Comparison of ENCODE assay signal across 20 mouse cellular contexts in the genomic region with DNA sequence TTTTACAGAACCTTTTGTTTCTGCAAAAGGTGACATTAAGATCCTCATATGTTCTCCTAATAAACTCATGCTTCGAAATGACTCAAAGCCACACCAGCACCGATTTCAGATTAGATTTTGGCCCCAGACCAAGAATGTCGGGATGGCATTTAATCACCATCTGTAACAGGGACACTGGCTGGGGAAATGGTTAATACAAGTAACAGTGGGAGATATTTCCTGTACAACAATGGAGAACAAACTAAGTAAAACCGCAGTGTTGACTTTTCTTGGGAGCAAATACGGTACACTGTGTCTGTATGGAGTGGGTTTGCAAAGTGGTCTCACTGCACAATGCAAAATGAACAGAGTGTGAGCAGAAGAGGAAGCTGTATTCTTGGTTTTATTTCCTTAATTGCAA.
DNase-seq lines count a peak whose midpoint lies in the region; ATAC-seq and TF ChIP-seq lines count a peak whose summit lies in the region.
"Had no signal": no experiment of that assay in that cellular context is flagged by ENCODE, and none has a peak within 500 bp of the region (broad histone marks: within the 10 kb centered on the region; RNA-seq: fewer than 3 reads in every experiment).

No protein-coding gene starts in this region.

- no peak overlapping the region for H3K9ac ChIP-seq in forebrain, embryonic 14.5 days (ENCODE audit: low read length)
- H3K9ac ChIP-seq in forebrain, embryonic 12.5 days = no peak overlapping the region
- H3K9ac ChIP-seq in lung, embryonic 15.5 days = no peak overlapping the region
- H3K9ac ChIP-seq: hindbrain, embryonic 14.5 days; limb, embryonic 13.5 days; liver, embryonic 12.5 days; midbrain, embryonic 15.5 days had no signal

- H3K4me3 ChIP-seq in forebrain, embryonic 14.5 days (ENCODE audit: low read depth, low read length) = no peak overlapping the region
- H3K4me3 ChIP-seq in forebrain, embryonic 12.5 days (replicated peaks) = no peak overlapping the region
- no peak overlapping the region for H3K4me3 ChIP-seq in lung, embryonic 15.5 days
- no peak overlapping the region for H3K4me3 ChIP-seq in thymus, adult 2 months (ENCODE audit: control insufficient read depth, insufficient read depth, low read length)
- H3K4me3 ChIP-seq: limb, embryonic 13.5 days; liver, embryonic 12.5 days; midbrain, embryonic 15.5 days had no signal

- peaks cover 3% of the 10 kb centered on the region; the same call in 1 of the 2 replicates for H3K4me1 ChIP-seq in forebrain, embryonic 14.5 days (ENCODE audit: control insufficient read depth, insufficient read depth, low read length)
- H3K4me1 ChIP-seq in forebrain, embryonic 12.5 days = no peaks in the 10 kb centered on the region
- H3K4me1 ChIP-seq in lung, embryonic 15.5 days = peaks cover 11% of the 10 kb centered on the region
- H3K4me1 ChIP-seq in thymus, adult 2 months (replicated peaks; ENCODE audit: control insufficient read depth, insufficient read depth, low read length) = no peaks in the 10 kb centered on the region
- H3K4me1 ChIP-seq: limb, embryonic 13.5 days; liver, embryonic 12.5 days; midbrain, embryonic 15.5 days had no signal

- no peak overlapping the region for H3K27ac ChIP-seq in forebrain, embryonic 14.5 days (ENCODE audit: low read depth, low read length)
- H3K27ac ChIP-seq in forebrain, embryonic 12.5 days = no peak overlapping the region
- H3K27ac ChIP-seq in lung, embryonic 15.5 days = no peak overlapping the region
- no peak overlapping the region for H3K27ac ChIP-seq in thymus, adult 2 months (ENCODE audit: control insufficient read depth, insufficient read depth, low read length)
- H3K27ac ChIP-seq: hindbrain, embryonic 14.5 days; kidney, postnatal 0 days; limb, embryonic 13.5 days; liver, embryonic 12.5 days; midbrain, embryonic 15.5 days had no signal

- no peak overlapping the region for H3K4me2 ChIP-seq in forebrain, embryonic 14.5 days (ENCODE audit: low read length)
- no peak overlapping the region for H3K4me2 ChIP-seq in forebrain, embryonic 12.5 days
- H3K4me2 ChIP-seq in lung, embryonic 15.5 days = 0 out of 2 replicates have a peak overlapping the region, but pooled peaks have one; percentile 13
- H3K4me2 ChIP-seq: hindbrain, embryonic 14.5 days; limb, embryonic 13.5 days; liver, embryonic 12.5 days; midbrain, embryonic 15.5 days had no signal

- peaks cover 14% of the 10 kb centered on the region for H3K36me3 ChIP-seq in forebrain, embryonic 14.5 days (ENCODE audit: control insufficient read depth, insufficient read depth, low read length)
- H3K36me3 ChIP-seq in forebrain, embryonic 12.5 days (replicated peaks) = no peaks in the 10 kb centered on the region; the same call in 1 of the 2 replicates
- H3K36me3 ChIP-seq in lung, embryonic 15.5 days = no peaks in the 10 kb centered on the region
- H3K36me3 ChIP-seq in thymus, adult 2 months (ENCODE audit: control insufficient read depth, insufficient read depth, low read length) = no peaks in the 10 kb centered on the region
- H3K36me3 ChIP-seq: limb, embryonic 13.5 days; liver, embryonic 12.5 days; midbrain, embryonic 15.5 days had no signal

- peak; percentile 33 for DNase-seq in forebrain, embryonic 14.5 days (ENCODE audit: low spot score)
- no peak for DNase-seq in lung, postnatal 10 days
- peak; percentile 10 to 23 for DNase-seq in urinary bladder, postnatal 36 days (ENCODE audit: low spot score in 2 of 2)
- DNase-seq in urinary bladder, postnatal 25 days (ENCODE audit: low spot score) = no peak
- no peak for DNase-seq in thymus, postnatal 0 days (ENCODE audit: low spot score)
- DNase-seq in thymus, adult 2 months = no peak
- DNase-seq: adrenal gland, postnatal 36 days; cerebellum, adult 11 months; heart, postnatal 4 days; kidney, adult 2 months; lung, adult 2 months had no signal

- WGBS in forebrain, embryonic 14.5 days = 66% methylated on average over 5 of the region's 5 CpGs
- 83% methylated on average over 5 of the region's 5 CpGs for WGBS in forebrain, embryonic 12.5 days
- 14% methylated on average over 5 of the region's 5 CpGs for WGBS in lung, embryonic 15.5 days
- WGBS in thymus, adult 2 months = 15% methylated on average over 5 of the region's 5 CpGs

- TF ChIP-seq CTCF in thymus, adult 2 months (IDR thresholded peaks at IDR 0.05; ENCODE audit: borderline replicate concordance, control insufficient read depth, extremely low read depth, insufficient read depth, low read length, poor library complexity) = no peak

- no peak for TF ChIP-seq POLR2A in thymus, adult 2 months (IDR thresholded peaks at IDR 0.05; ENCODE audit: control insufficient read depth, extremely low read depth, insufficient read depth, low read length, poor library complexity)

- no peak for ATAC-seq in forebrain, embryonic 14.5 days
- ATAC-seq in forebrain, embryonic 12.5 days (ENCODE audit: low FRiP score) = no peak
- no peak for ATAC-seq in lung, embryonic 15.5 days (ENCODE audit: borderline replicate concordance, extremely low read depth, low FRiP score, low TSS enrichment)
- ATAC-seq: inflammation-experienced regulatory T-cells, adult 6 months; liver, embryonic 12.5 days; midbrain, embryonic 15.5 days; Patski had no signal

- H3K27me3 ChIP-seq in forebrain, embryonic 14.5 days (replicated peaks; ENCODE audit: control insufficient read depth, insufficient read depth, low read length) = no peaks in the 10 kb centered on the region
- no peaks in the 10 kb centered on the region for H3K27me3 ChIP-seq in forebrain, embryonic 12.5 days
- no peaks in the 10 kb centered on the region for H3K27me3 ChIP-seq in lung, embryonic 15.5 days
- no peaks in the 10 kb centered on the region for H3K27me3 ChIP-seq in thymus, adult 2 months (ENCODE audit: control insufficient read depth, insufficient read depth, low read length)
- H3K27me3 ChIP-seq: limb, embryonic 13.5 days; liver, embryonic 12.5 days; midbrain, embryonic 15.5 days had no signal

- H3K9me3 ChIP-seq in forebrain, embryonic 14.5 days (replicated peaks; ENCODE audit: control insufficient read depth, low read length) = no peaks in the 10 kb centered on the region
- no peaks in the 10 kb centered on the region for H3K9me3 ChIP-seq in forebrain, embryonic 12.5 days
- H3K9me3 ChIP-seq in lung, embryonic 15.5 days = no peaks in the 10 kb centered on the region
- H3K9me3 ChIP-seq: limb, embryonic 13.5 days; liver, embryonic 12.5 days; midbrain, embryonic 15.5 days had no signal

Comparison
In these comparisons a context has a peak if more than half of its experiments do, and no peak if none do; other contexts are left out.
1. DNase-seq: peak in forebrain, embryonic 14.5 days (single experiment) and urinary bladder, postnatal 36 days (2 of 2); none in lung, postnatal 10 days (single experiment), urinary bladder, postnatal 25 days (single experiment), thymus, postnatal 0 days (single experiment) and thymus, adult 2 months (single experiment).